Mouse (Mus musculus): ENCODE measurements around the gene Kars.

- TF ChIP-seq CTCF (IDR thresholded peaks at IDR 0.05; ENCODE audit: low read depth) (no peak), EP300 (IDR thresholded peaks at IDR 0.05; ENCODE audit: low read depth) (no peak)
These were observed 43.8 kb downstream of the Kars start for GRCm38 (mm10) chr8:111967246-111967870.

Data from heart, postnatal 0 days (tissue).